Mouse (Mus musculus): ENCODE data around the gene Rasal1.

The Rasal1 gene

GRCm38 (mm10) chr5:120656281-120656751 is 7.7 kb downstream of the Rasal1 start:
- no peak for DNase-seq (ENCODE audit: low spot score)

DNA sequence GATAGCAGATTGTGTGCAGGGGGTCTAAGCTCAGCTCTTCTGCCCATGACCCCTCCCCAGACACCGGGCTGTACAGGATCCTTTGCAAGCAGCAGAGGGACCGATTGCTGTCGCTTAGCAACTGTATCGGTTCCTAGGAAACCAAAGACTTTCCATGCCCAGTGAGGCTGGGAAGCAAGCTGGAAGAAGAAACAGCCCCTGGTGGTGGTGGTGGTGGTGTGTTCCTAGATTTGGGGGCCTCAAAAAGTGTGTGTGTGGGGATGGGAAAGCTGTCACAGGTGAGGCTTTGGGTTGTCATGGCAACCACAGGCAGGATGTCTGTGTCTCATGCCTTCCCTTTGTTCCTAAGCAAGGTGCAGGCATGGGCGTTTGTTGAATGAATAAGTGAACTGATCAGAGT is 12.2 kb downstream of the Rasal1 start:
- DNase-seq (ENCODE audit: low spot score), result no peak

DNA sequence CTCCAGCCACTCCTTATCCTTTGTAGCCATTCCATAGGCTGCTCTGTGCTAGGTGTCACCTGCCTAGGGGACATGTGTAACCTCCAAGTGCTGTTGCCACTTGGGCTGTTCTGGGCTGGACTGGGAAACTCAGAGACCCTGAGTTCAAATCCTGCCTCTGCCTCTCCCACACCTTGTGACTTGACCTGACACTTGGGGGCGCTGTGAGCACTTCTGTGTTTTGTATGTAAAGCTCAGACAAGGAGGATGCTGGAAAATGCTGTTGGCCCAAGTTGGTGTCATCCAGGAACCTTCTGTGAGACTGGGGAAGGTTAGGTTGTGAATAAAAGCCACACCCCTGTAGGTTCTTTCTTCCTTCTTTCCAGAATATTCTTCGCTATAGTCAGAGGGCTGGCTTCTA is 16.3 kb downstream of the Rasal1 start:
- no peak for DNase-seq (ENCODE audit: low spot score)

- DNase-seq (ENCODE audit: low spot score), result no peak
These were observed 20.1 kb downstream of the Rasal1 start for GRCm38 (mm10) chr5:120668761-120669160.

DNA sequence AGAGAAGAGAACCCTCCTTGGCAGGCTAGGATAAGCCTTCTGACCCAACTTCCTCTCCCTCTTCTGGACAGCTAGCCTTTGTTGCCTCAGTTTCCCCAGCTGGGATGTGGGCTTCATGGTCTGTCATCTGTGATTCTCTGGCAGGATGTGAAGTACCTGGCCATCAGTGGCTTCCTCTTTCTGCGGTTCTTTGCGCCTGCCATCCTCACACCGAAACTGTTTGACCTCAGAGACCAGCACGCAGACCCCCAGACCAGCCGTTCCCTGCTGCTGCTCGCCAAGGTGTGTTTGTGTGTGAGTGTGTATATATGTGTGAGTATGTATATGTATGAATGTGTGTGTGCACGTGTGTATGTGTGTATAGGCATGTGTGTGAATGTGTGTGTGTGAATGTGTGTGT is 21.5 kb downstream of the Rasal1 start:
- DNase-seq (ENCODE audit: low spot score), result no peak

DNA sequence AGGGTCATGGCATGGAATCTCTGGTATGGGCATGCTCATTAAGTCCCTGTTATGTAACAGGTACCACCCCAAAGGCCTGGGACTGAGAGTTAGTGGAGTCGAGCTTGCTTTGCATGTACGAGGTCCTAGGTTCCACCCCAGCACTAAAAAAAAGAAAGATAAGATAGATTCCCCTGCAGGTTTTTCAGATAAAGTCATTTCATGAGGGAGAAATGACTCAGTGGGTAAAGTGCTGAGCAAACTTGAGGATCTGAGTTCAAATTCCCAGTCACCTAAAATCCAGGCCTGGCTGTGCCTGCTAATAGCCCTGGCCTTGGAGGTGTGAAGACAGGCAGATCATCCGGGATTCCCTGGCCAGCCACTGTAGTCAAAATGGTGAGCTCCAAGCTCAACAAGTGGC is 23.3 kb downstream of the Rasal1 start:
- no peak for DNase-seq (ENCODE audit: low spot score)

DNA sequence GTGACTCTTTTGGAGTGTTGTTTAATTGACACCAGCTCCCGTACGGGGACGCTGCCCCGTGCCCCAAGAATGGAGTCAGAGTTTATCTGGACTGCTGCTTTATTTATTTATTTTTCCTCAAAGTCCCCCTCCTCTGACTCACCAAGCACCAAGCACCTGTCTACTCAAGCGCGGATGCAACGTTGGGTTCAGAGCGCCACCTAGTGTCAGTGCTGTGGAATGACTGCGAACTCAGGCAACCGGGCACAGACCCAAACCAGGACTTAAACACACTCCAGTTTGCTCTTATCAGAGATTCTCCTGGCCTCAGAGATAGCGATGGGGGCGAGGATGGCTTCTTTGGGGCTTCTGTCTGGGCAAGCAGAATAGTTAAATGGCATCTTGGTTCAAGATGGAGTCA is 25.0 kb downstream of the Rasal1 start:
- DNase-seq (ENCODE audit: low spot score), result peak; percentile 81

DNA sequence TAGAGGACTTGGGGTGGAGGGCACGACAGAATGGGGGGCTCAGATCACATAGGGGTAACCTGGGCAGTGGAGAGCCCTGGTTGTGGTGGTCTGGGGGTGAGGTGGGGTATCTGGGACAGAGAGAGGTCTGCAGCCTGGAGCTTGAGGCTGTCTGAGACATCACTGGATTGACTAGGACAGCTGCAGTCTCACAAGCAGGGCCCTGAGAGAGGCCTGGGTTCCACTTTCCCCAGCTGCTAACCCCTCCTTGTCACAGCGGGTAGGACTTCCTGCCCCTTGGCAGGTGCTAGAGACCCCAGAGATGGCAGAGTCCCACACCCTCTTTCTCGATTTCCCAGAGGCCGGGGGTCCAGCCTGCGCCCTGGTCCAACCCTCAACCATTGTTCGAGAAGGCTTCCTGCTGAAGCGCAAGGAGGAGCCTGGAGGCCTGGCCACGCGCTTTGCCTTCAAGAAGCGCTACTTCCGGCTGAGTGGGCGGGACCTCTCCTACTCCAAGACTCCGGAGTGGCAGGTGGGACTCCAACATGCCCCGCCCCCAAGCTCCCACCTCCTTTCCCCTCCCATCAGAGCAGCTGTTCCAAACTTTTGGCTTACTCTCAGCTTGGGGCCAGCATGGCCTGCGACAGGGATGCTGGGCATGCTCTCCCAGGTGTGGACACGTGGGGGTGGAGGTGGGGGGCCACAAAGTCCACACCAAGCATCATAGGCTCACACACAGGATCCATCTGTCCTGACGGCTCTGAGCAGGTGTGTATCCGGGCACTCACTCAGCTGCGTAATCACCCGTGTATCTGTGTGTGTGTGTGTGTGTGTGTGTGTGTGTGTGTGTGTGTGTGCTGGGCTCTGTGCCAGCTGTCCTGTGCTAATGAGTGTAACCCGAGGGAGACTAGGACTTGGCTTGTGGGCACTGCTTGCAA is 25.9 kb downstream of the Rasal1 start:
- DNase-seq (ENCODE audit: low spot score), result peak; percentile 74

DNA sequence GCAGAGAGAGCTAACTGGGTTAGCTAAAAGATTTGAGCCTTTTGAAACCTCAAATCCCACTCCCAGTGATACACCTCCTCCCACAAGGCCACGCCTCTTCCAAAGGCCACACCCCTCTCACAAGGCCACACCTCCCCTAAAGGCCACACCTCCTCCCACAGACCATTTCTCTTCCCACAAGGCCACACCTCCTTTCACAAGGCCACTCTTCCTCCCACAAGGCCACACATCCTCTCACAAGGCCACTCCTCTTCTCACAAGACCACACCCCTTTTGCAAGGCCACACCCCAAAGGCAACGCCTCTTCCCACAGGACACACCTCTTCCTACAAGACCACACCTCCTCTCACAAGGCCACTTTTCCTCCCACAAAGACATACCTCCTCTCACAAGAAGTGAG is 28.9 kb downstream of the Rasal1 start:
- peak; percentile 52 for DNase-seq (ENCODE audit: low spot score)

DNA sequence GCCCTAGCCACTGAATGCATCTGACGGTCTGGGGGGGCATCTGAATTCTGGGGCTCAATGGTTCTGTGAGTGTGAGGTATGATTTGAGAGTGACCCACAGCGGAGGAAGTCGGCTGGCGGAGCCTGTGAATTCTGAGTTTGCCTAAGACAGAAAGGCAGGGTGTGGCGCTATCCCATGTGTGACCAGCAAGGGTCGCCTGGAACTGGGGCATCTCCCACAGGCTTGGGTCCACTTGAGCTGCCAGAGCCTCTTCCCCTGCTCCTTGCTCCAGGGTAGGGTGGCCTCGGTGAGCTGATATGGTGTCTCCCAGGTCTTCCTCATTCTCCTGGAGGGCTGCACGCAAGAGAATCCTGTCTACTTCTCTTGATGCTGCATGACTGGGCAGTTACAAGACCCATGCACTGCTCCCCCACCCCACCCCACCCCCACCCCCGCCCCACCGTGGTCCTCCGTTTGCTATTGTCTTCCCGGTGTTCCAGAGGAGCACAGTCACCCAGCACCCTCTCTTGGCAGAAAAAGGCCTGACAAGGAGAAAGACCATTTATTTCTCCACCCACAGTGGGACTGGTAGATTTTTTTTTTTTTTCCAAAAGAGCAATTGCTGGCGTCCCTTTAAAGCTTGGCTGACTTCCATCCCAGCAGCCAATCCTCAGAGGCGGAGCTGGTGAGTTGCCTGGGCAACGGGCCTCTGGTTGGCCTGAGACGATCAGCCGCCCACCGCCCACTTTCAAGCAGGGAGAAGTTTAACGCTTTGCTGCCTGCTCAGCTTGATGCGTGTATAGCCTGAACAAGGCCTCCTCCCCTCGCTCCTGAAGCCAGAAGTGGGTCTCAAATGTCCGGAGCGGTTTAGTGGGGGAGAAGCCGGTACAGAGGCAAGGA is 31.3 kb downstream of the Rasal1 start:
- peak; percentile 96 for DNase-seq (ENCODE audit: low spot score)

GRCm38 (mm10) chr5:120680918-120681317 is 32.3 kb downstream of the Rasal1 start:
- no peak for DNase-seq (ENCODE audit: low spot score)

DNA sequence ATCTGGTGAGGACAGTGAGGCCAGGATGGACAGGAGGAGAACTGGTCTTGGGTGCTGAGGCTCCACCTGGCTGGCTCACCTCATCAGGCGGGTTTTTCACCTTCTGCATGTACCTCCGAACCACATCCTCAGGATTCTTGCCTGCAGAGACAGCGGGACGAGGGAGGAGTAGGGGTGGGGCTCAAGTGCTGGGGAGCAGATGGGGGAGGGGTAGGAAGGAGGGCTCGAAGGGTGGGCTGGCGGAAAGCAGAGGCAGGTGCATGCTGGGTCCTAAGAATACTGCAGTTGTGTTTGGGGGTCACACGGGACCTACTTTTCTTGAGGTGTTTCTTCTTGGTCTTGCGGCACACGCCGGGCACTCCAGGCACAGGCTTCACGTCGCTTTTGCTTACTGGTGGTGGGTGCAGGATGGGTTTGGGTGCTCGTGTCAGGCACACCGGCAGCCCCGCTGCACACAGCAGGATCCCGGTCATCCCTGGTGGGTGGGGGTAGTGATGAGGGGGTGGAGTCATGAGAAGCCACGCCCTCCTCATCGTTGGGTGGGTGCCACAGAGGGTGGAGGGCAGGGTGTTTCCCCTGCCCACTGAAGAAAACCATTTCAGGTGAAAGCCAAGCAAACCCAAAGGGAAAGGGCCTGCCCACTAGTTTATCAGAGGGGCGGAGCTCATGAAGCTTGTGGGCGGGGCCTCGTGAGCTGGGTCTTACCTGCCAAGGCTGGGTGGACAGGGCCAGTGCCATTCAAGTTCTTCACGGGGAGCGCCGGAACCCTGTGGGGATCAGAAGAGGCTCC is 34.6 kb downstream of the Rasal1 start:
- DNase-seq (ENCODE audit: low spot score), result no peak

GRCm38 (mm10) chr5:120685678-120686077 is 37.1 kb downstream of the Rasal1 start:
- no peak for DNase-seq (ENCODE audit: low spot score)

DNA sequence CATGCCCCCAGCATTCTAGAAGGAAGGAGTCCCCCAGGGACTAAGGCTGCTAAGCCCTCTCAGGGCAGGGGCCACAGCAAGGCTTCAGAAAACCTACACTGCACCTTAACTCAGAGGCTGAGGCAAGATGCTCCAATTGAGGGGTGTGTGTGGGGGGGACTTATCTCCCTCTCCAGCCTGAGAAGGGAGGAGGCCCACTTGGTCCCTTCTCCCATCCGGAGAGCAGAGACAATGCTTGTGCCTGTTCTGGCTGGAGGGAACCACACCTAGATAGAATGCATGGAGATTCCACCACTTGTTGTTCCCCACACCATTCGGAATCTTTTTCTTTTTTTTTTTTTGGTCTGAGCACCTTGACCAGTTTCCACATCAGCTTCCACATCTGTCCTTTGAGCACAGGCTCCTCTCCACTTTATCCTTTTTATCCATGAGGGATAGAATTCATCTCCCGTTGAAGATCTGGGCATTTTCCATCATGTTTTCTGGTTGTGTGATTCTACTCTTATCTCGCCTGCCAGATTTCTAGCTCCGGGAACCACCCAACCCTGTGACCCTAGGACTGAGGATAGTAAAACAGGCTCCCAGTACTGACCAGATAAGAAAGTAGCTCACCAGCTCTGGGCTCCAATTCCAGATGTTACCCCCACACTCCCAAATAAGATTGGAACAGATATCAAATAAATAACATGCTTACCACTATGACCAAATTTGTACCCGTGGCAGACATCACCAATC is 38.3 kb downstream of the Rasal1 start:
- DNase-seq (ENCODE audit: low spot score), result no peak

- no peak for DNase-seq (ENCODE audit: low spot score)
These were observed 38.9 kb downstream of the Rasal1 start for GRCm38 (mm10) chr5:120687484-120687851.

DNA sequence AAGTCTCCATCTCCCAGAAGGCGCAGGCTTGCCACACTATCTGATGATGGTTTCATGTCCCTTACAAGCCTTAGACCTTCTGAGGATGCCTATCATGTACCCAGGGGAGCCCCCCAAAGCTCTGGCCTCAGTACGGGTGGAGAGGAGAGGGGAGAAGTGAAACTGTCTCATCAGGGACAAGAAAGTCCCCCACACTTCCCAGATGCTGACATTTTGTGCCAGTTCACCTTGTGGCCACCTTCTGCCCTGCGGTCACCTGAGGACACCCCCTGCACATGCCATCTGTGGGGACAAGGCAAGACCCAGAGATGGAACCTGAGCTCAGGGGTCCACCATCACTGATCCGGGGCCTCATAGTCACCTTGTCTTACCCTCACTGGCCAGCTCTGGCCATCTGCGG is 39.3 kb downstream of the Rasal1 start:
- no peak for DNase-seq (ENCODE audit: low spot score)

DNA sequence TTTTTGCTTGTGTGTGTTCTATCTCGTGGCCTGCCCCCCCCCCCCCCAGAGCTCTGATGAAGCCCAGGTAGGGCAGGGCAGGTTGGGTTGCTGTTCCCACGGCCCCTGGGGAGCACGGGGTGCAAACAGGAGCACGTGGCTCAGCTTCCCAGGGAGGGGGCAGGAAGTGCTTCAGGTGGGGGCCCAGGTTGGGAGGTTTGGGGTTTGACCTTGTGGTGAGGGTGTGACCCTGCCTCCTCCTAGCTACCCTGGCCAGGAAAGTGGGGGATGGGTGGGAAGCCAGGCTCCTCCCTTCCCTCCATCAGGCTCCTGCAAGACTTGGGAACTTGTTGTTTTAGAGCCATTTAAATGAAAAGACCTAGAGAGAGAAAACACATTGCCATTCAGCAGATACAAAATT is 39.8 kb downstream of the Rasal1 start:
- no peak for DNase-seq (ENCODE audit: low spot score)

GRCm38 (mm10) chr5:120690417-120690816 is 41.8 kb downstream of the Rasal1 start:
- DNase-seq (ENCODE audit: low spot score), result no peak

- DNase-seq (ENCODE audit: low spot score), result no peak
These were observed 43.4 kb downstream of the Rasal1 start for GRCm38 (mm10) chr5:120692034-120692433.

- no peak for DNase-seq (ENCODE audit: low spot score)
These were observed 45.5 kb downstream of the Rasal1 start for GRCm38 (mm10) chr5:120693931-120694694.

GRCm38 (mm10) chr5:120694695-120695074 is 46.1 kb downstream of the Rasal1 start:
- DNase-seq (ENCODE audit: low spot score), result no peak

All from retina, embryonic 14.5 days (tissue).